Mouse (Mus musculus) myocyte (in vitro differentiated cells): ENCODE measurements around the gene Asic2.

Experiments
- E2F4 ChIP-seq: IDR thresholded peaks from one replicate; pipeline ENCODE4 v1.6.1; 2011; ENCODE audit warnings: mild to moderate bottlenecking, control low read depth, moderate library complexity; ENCODE audit not compliant: insufficient read depth
- MAX ChIP-seq: IDR thresholded peaks from one replicate; pipeline ENCODE4 v1.6.1; 2011; ENCODE audit warnings: low read depth, mild to moderate bottlenecking, control low read depth
- MYOG ChIP-seq, 3 experiments: IDR thresholded peaks; one replicate each; pipeline ENCODE4 v1.6.1; 2011; ENCODE audit warnings: control low read depth in 2 of 3, low read depth in 2 of 3, mild to moderate bottlenecking in 2 of 3; ENCODE audit not compliant: insufficient read length in 2 of 3, control insufficient read depth in 1 of 3, insufficient read depth in 1 of 3
- POLR2A ChIP-seq: IDR thresholded peaks from one replicate; pipeline ENCODE4 v1.6.1; 2011; ENCODE audit warnings: low read depth, mild to moderate bottlenecking, control low read depth, moderate library complexity; ENCODE audit not compliant: insufficient read length
- POLR2AphosphoS2 ChIP-seq: IDR thresholded peaks from one replicate; pipeline ENCODE4 v1.6.1; 2011; ENCODE audit warnings: low read depth, control low read depth; ENCODE audit not compliant: insufficient read length
- TCF3 ChIP-seq: IDR thresholded peaks from one replicate; pipeline ENCODE4 v1.6.1; 2011; ENCODE audit warnings: low read depth, control low read depth; ENCODE audit not compliant: insufficient read length
- USF1 ChIP-seq: IDR thresholded peaks from one replicate; pipeline ENCODE4 v1.6.1; 2011; ENCODE audit warnings: low read depth, mild to moderate bottlenecking, control low read depth, moderate library complexity

- no peak for TF ChIP-seq MYOG (IDR thresholded peaks at IDR 0.05; ENCODE audit: control insufficient read depth in 1 of 3, insufficient read depth in 1 of 3, insufficient read length in 2 of 3, low read depth in 2 of 3)
- TF ChIP-seq POLR2AphosphoS2 = no peak
- TF ChIP-seq POLR2A = no peak
- TF ChIP-seq TCF3 = no peak
- no peak for TF ChIP-seq E2F4
- no peak for TF ChIP-seq MAX
- TF ChIP-seq USF1 = no peak
These were observed 1014.1 kb downstream of the Asic2 start for GRCm38 (mm10) chr11:80954147-80954546.
